Mouse (Mus musculus) limb, embryonic 13.5 days (tissue): ENCODE data around the gene Btbd18. TPM values are rescaled to one million over a fixed set of nuclear protein-coding genes. Genes with fewer than 3 reads are reported as not detected.

Experiments used
- ATAC-seq: fragments of 200-750 bp; cut with Nextera tagmentation; 2 replicates; pipeline ENCODE4 v1.8.0; 2017; ENCODE audit warnings: low read depth, moderate number of reproducible peaks, moderate TSS enrichment; ENCODE audit not compliant: low FRiP score
- H3K27ac ChIP-seq: fragments of 300-500 bp; sonication (generic); 2 replicates; pipeline ENCODE4 v1.5.1; 2015; ENCODE audit warnings: inconsistent platforms, mild to moderate bottlenecking, moderate library complexity
- H3K27me3 ChIP-seq: fragments of 300-500 bp; sonication (generic); 2 replicates; pipeline ENCODE4 v1.6.1; 2015; ENCODE audit warnings: mild to moderate bottlenecking, inconsistent platforms
- H3K36me3 ChIP-seq: fragments of 300-500 bp; sonication (generic); 2 replicates; pipeline ENCODE4 v1.6.1; 2015; ENCODE audit warnings: inconsistent platforms, mild to moderate bottlenecking, moderate library complexity
- H3K4me1 ChIP-seq: fragments of 300-500 bp; sonication (generic); 2 replicates; pipeline ENCODE4 v1.6.1; 2015; ENCODE audit warnings: inconsistent platforms
- H3K4me2 ChIP-seq: fragments of 300-500 bp; sonication (generic); replicated peaks from 2 replicates; pipeline ENCODE4 v1.6.1; 2015; ENCODE audit warnings: inconsistent platforms, mild to moderate bottlenecking, moderate library complexity
- H3K4me3 ChIP-seq: fragments of 300-500 bp; sonication (generic); 2 replicates; pipeline ENCODE4 v1.5.1; 2015; ENCODE audit warnings: moderate library complexity, mild to moderate bottlenecking, inconsistent platforms
- H3K9ac ChIP-seq: fragments of 300-500 bp; sonication (generic); 2 replicates; pipeline ENCODE4 v1.6.1; 2015; ENCODE audit warnings: mild to moderate bottlenecking, inconsistent platforms
- H3K9me3 ChIP-seq: fragments of 300-500 bp; sonication (generic); 2 replicates; pipeline ENCODE4 v1.6.1; 2016; ENCODE audit warnings: inconsistent platforms
- WGBS: fragments of 180-500 bp; shearing (Covaris S2); methylation state at CpG from one replicate; pipeline ENCODE4 v1.1.7; 2015; 5-methylcytosine and 5-hydroxymethylcytosine counted together
- polyA plus RNA-seq: library from polyadenylated mRNA; unstranded; fragments of >200 nt; fragmentation: Nextera tagmentation; extraction: Ambion mirVana; gene quantifications from 2 replicates; pipeline ENCODE4 v1.2.1, GENCODE M21; 2015

The Btbd18 gene
- polyA plus RNA-seq, 1 experiment from 2014 or later: 0.45 TPM

GRCm38 (mm10) chr2:84714422-84714810, 55.5 kb downstream of the Btbd18 start:
- H3K4me1 ChIP-seq: peaks cover 13% of the 10 kb centered on the region
- H3K27ac ChIP-seq: peak overlapping the region; percentile 94
- peak overlapping the region; percentile 74 for H3K4me2 ChIP-seq
- no peaks in the 10 kb centered on the region for H3K9me3 ChIP-seq
- peak; percentile 6; the same call in 1 of the 2 replicates for ATAC-seq
- H3K4me3 ChIP-seq: peak overlapping the region; percentile 77
- under 1% methylated on average over 26 of the region's 26 CpGs for WGBS
- H3K27me3 ChIP-seq: no peaks in the 10 kb centered on the region
- peak overlapping the region; percentile 96 for H3K9ac ChIP-seq
- peaks cover 14% of the 10 kb centered on the region for H3K36me3 ChIP-seq

- ATAC-seq: peak; percentile 94
- under 1% methylated on average over 92 of the region's 107 CpGs for WGBS
Measured at GRCm38 (mm10) chr2:84714811-84715561, 56.1 kb downstream of the Btbd18 start, which contains the start of gene Zdhhc5. Gene Zdhhc5 (minus strand): TSS chr2:84715180.

GRCm38 (mm10) chr2:84715562-84716361, 56.9 kb downstream of the Btbd18 start:
- peak overlapping the region; percentile 77 for H3K4me3 ChIP-seq
- peak overlapping the region; percentile 94 for H3K27ac ChIP-seq
- peaks cover 3% of the 10 kb centered on the region for H3K36me3 ChIP-seq
- peak overlapping the region; percentile 74 for H3K4me2 ChIP-seq
- H3K9me3 ChIP-seq: no peaks in the 10 kb centered on the region
- peaks cover 13% of the 10 kb centered on the region for H3K4me1 ChIP-seq
- under 1% methylated on average over 33 of the region's 33 CpGs for WGBS
- ATAC-seq: peak; percentile 96
- H3K27me3 ChIP-seq: no peaks in the 10 kb centered on the region
- H3K9ac ChIP-seq: peak overlapping the region; percentile 78

More at GRCm38 (mm10) chr2:84714811-84715561, 56.1 kb downstream of the Btbd18 start, which contains the start of gene Zdhhc5:
- Histone ChIP-seq H3K36me3 (peaks cover 11% of the 10 kb centered on the region), H3K9ac (peak within 1 kb of the TSS; percentile 96), H3K27me3 (no peaks in the 10 kb centered on the region), H3K27ac (peak within 1 kb of the TSS; percentile 94), H3K4me3 (peak within 1 kb of the TSS; percentile 77), H3K4me2 (peak within 1 kb of the TSS; percentile 74), H3K9me3 (no peaks in the 10 kb centered on the region), H3K4me1 (peaks cover 13% of the 10 kb centered on the region)

- peak overlapping the region; percentile 78 for H3K9ac ChIP-seq
- H3K4me3 ChIP-seq: peak overlapping the region; percentile 77
- H3K9me3 ChIP-seq: no peaks in the 10 kb centered on the region
- H3K4me2 ChIP-seq: peak overlapping the region; percentile 74
- no peaks in the 10 kb centered on the region for H3K27me3 ChIP-seq
- H3K4me1 ChIP-seq: peaks cover 13% of the 10 kb centered on the region
- peak overlapping the region; percentile 94; the same call in 1 of the 2 replicates for H3K27ac ChIP-seq
- no peak for ATAC-seq
- 29% methylated on average over 9 of the region's 9 CpGs for WGBS
- peaks cover 6% of the 10 kb centered on the region for H3K36me3 ChIP-seq
Measured at GRCm38 (mm10) chr2:84716423-84717355, 57.8 kb downstream of the Btbd18 start.

GRCm38 (mm10) chr2:84717357-84717756, 58.5 kb downstream of the Btbd18 start:
- no peak overlapping the region for H3K4me3 ChIP-seq
- WGBS: 91% methylated on average over 4 of the region's 4 CpGs
- ATAC-seq: no peak
- H3K27me3 ChIP-seq: no peaks in the 10 kb centered on the region
- H3K36me3 ChIP-seq: peaks cover 12% of the 10 kb centered on the region
- H3K9ac ChIP-seq: no peak overlapping the region
- H3K4me1 ChIP-seq: peaks cover 13% of the 10 kb centered on the region
- no peak overlapping the region for H3K27ac ChIP-seq
- H3K9me3 ChIP-seq: no peaks in the 10 kb centered on the region
- H3K4me2 ChIP-seq: no peak overlapping the region

Other genes with a start within 250 kb of the Btbd18 start
- gene Calcrl, start 233.7 kb upstream of the Btbd18 start, polyA plus RNA-seq: 16.2 and 17.4 TPM in 2 replicates
- 25.7 and 28.2 TPM in 2 replicates for gene Tfpi, start 182.3 kb upstream of the Btbd18 start, polyA plus RNA-seq
- gene Ctnnd1, start 8.3 kb upstream of the Btbd18 start, polyA plus RNA-seq: 42.7 and 45.7 TPM in 2 replicates
- 310 and 320 TPM in 2 replicates for gene Selenoh, start 11.7 kb downstream of the Btbd18 start, polyA plus RNA-seq
- gene Gm28635, start 19.0 kb downstream of the Btbd18 start, polyA plus RNA-seq: not detected in 2 replicates
- gene Med19, start 19.3 kb downstream of the Btbd18 start, polyA plus RNA-seq: 32.2 and 34.5 TPM in 2 replicates
- gene Tmx2, start 20.1 kb downstream of the Btbd18 start, polyA plus RNA-seq: 111 and 113 TPM in 2 replicates
- gene Zdhhc5, start 56.1 kb downstream of the Btbd18 start, polyA plus RNA-seq: 25.6 and 27.8 TPM in 2 replicates
- 39.7 and 41.0 TPM in 2 replicates for gene Clp1, start 68.3 kb downstream of the Btbd18 start, polyA plus RNA-seq
- gene Ypel4, start 75.0 kb downstream of the Btbd18 start, polyA plus RNA-seq: 10.2 and 11.2 TPM in 2 replicates
- 11.4 and 12.9 TPM in 2 replicates for gene Gm19426, start 84.6 kb downstream of the Btbd18 start, polyA plus RNA-seq
- 25.4 and 30.1 TPM in 2 replicates for gene Serping1, start 116.4 kb downstream of the Btbd18 start, polyA plus RNA-seq
- 31.8 and 32.9 TPM in 2 replicates for gene Ube2l6, start 139.7 kb downstream of the Btbd18 start, polyA plus RNA-seq
- 0.14 and 0.27 TPM in 2 replicates for gene Smtnl1, start 163.6 kb downstream of the Btbd18 start, polyA plus RNA-seq
- gene Timm10, start 167.9 kb downstream of the Btbd18 start, polyA plus RNA-seq: 47.8 and 51.3 TPM in 2 replicates
- gene Slc43a1, start 179.8 kb downstream of the Btbd18 start, polyA plus RNA-seq: 16.8 and 18.9 TPM in 2 replicates
- 0.65 and 1.1 TPM in 2 replicates for gene Rtn4rl2, start 227.6 kb downstream of the Btbd18 start, polyA plus RNA-seq